Mouse (Mus musculus) spleen, postnatal 0 days (tissue): ENCODE results near the gene Vrk1. TPM values are rescaled to one million over a fixed set of nuclear protein-coding genes. Genes with fewer than 3 reads are reported as not detected.

Source experiments
- polyA plus RNA-seq: library from polyadenylated mRNA; unstranded; fragments of >200 nt; fragmentation: Nextera tagmentation; extraction: Ambion mirVana; gene quantifications from 2 replicates; pipeline ENCODE4 v1.2.1, GENCODE M21; 2015

Vrk1 gene
- polyA plus RNA-seq = 125 and 145 TPM in 2 replicates

DNA sequence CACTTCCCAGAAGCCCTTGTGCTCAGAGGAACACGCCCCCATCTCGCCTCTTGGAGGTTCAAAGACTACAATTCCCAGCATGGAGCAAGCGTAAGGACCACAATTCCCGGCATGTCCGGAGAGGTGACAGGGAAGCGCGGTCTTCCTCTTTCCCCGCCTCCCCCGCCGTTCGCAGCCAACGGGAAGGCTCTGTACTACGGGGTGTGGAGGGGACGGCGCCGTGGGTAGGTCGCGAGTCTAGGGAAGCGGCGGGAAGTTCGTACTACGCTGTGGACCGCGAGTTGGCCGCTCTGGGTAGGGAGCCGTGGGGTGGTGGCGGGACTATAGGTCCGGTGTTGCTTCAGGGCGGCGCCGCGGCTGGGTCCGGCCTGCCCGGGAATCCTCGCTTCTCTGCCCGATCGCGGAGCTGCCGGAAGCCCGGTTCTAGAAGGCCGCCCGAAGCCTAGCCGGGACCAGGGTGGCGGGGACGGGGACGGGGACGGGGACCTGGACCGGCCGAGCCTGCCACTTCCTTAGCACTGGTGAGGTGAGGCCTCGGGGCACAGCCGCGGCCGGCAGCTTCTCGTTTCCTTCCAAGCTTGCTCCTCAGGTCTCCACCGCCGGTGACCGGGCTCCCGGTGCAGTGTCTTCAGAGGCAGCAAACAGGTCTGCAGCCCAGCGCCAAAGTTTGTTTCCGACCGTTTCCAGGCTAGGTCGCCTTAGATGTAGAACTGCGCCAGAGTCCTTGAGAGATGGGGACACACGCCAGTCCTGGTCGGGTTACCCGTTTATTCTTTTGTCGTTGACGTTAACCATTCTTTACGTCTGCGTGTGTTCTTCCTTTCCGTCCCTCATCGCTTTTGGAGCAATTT, at the start of gene Vrk1:
Gene Vrk1, plus strand, starts transcription at position 164 of the 851 bp plus-strand sequence.

Other genes with a start within 250 kb of the Vrk1 start
- gene Papola, start 225.5 kb upstream of the Vrk1 start, polyA plus RNA-seq = 112 and 117 TPM in 2 replicates